Comparison of ENCODE assay signal across 15 mouse cellular contexts in the genomic region with DNA sequence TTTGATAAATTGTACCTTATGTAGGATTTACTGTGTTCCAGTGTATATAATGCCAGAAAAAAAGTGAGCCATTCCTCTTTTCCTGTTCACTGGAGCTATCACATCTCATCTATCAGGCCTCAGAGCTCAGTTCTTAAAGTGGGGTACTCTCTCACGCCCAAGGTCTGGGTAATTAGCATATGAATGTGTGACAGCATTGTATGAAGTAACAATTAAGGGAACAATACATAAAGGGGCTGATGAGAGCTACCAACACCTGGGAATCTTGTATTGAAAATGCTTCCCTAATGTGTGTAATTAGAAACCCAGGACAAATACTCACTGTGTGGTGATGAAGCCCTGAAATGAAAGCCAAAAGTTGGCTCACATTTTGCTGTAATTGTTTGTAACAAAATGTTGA. TPM values are rescaled to one million over a fixed set of nuclear protein-coding genes. Genes with fewer than 3 reads are reported as not detected.
DNase-seq lines count a peak whose midpoint lies in the region; ATAC-seq lines count a peak whose summit lies in the region.
"Had no signal": no experiment of that assay in that cellular context is flagged by ENCODE, and none has a peak within 500 bp of the region (broad histone marks: within the 10 kb centered on the region; RNA-seq: fewer than 3 reads in every experiment).

No protein-coding gene starts in this region.

- no peaks in the 10 kb centered on the region for H3K9me3 ChIP-seq in kidney, embryonic 15.5 days (replicated peaks)
- H3K9me3 ChIP-seq in forebrain, embryonic 10.5 days, result no peaks in the 10 kb centered on the region
- H3K9me3 ChIP-seq in hindbrain, embryonic 14.5 days (ENCODE audit: control insufficient read depth, low read length), result no peaks in the 10 kb centered on the region
- no peaks in the 10 kb centered on the region for H3K9me3 ChIP-seq in neural tube, embryonic 15.5 days (replicated peaks)
- H3K9me3 ChIP-seq: G1E; heart, embryonic 10.5 days had no signal

- ATAC-seq in kidney, embryonic 15.5 days (replicated peaks; ENCODE audit: low FRiP score), result 0 out of 2 replicates have a peak, but pooled peaks have one; percentile 22
- ATAC-seq in hindbrain, embryonic 14.5 days (ENCODE audit: low FRiP score), result peak; percentile 60; the same call in 1 of the 2 replicates
- no peak for ATAC-seq in neural tube, embryonic 15.5 days (ENCODE audit: low FRiP score)
- ATAC-seq in megakaryocyte, adult 5-6 weeks (ENCODE audit: poor library complexity, severe bottlenecking), result no peak
- ATAC-seq: lung, postnatal 0 days had no signal

- 14% methylated on average over 1 of the region's 1 CpGs for WGBS in kidney, embryonic 15.5 days
- 2% methylated on average over 1 of the region's 1 CpGs for WGBS in forebrain, embryonic 10.5 days
- 5% methylated on average over 1 of the region's 1 CpGs for WGBS in hindbrain, embryonic 14.5 days
- WGBS in neural tube, embryonic 15.5 days, result 18% methylated on average over 1 of the region's 1 CpGs

- no peak overlapping the region for H3K4me3 ChIP-seq in kidney, embryonic 15.5 days (replicated peaks)
- H3K4me3 ChIP-seq in forebrain, embryonic 10.5 days, result no peak overlapping the region
- no peak overlapping the region for H3K4me3 ChIP-seq in hindbrain, embryonic 14.5 days (replicated peaks; ENCODE audit: low read length)
- H3K4me3 ChIP-seq in neural tube, embryonic 15.5 days (replicated peaks), result no peak overlapping the region
- H3K4me3 ChIP-seq: heart, embryonic 10.5 days had no signal

- no peaks in the 10 kb centered on the region for H3K4me1 ChIP-seq in kidney, embryonic 15.5 days
- H3K4me1 ChIP-seq in forebrain, embryonic 10.5 days, result peaks cover 22% of the 10 kb centered on the region
- H3K4me1 ChIP-seq in hindbrain, embryonic 14.5 days (replicated peaks; ENCODE audit: control insufficient read depth, insufficient read depth, low read length), result 0 out of 2 replicates have a peak, but pooled peaks cover 5% of the 10 kb centered on the region
- no peaks in the 10 kb centered on the region for H3K4me1 ChIP-seq in neural tube, embryonic 15.5 days
- H3K4me1 ChIP-seq: heart, embryonic 10.5 days had no signal

- no peak overlapping the region for H3K4me2 ChIP-seq in kidney, embryonic 15.5 days
- H3K4me2 ChIP-seq in hindbrain, embryonic 14.5 days (replicated peaks), result no peak overlapping the region
- no peak overlapping the region for H3K4me2 ChIP-seq in neural tube, embryonic 15.5 days
- H3K4me2 ChIP-seq: liver, embryonic 11.5 days had no signal

- no peak overlapping the region for H3K27ac ChIP-seq in kidney, embryonic 15.5 days
- peak overlapping the region; percentile 75; the same call in 1 of the 2 replicates for H3K27ac ChIP-seq in forebrain, embryonic 10.5 days
- H3K27ac ChIP-seq in hindbrain, embryonic 14.5 days, result no peak overlapping the region; the same call in 1 of the 2 replicates
- H3K27ac ChIP-seq in neural tube, embryonic 15.5 days (replicated peaks), result 0 out of 2 replicates have a peak overlapping the region, but pooled peaks have one; percentile 13
- H3K27ac ChIP-seq: heart, embryonic 10.5 days had no signal

- H3K27me3 ChIP-seq in kidney, embryonic 15.5 days, result no peaks in the 10 kb centered on the region
- H3K27me3 ChIP-seq in forebrain, embryonic 10.5 days (ENCODE audit: poor library complexity, severe bottlenecking), result no peaks in the 10 kb centered on the region
- no peaks in the 10 kb centered on the region for H3K27me3 ChIP-seq in hindbrain, embryonic 14.5 days (ENCODE audit: control insufficient read depth, insufficient read depth, low read length)
- no peaks in the 10 kb centered on the region for H3K27me3 ChIP-seq in neural tube, embryonic 15.5 days (replicated peaks)

- DNase-seq in kidney, postnatal 25 days, result no peak
- no peak for DNase-seq in forebrain, embryonic 10.5 days (ENCODE audit: extremely low spot score, low spot score)
- DNase-seq in hindbrain, embryonic 14.5 days (ENCODE audit: low spot score), result no peak
- DNase-seq in adrenal gland, adult (ENCODE audit: inconsistent age in 2 of 2, low spot score in 1 of 2), result no peak
- no peak for DNase-seq in urinary bladder, postnatal 10 days (ENCODE audit: low spot score)
- DNase-seq: cerebellum, postnatal 10 days; heart, postnatal 36 days; kidney, adult 9 months had no signal

- no peak overlapping the region for H3K9ac ChIP-seq in kidney, embryonic 15.5 days
- no peak overlapping the region for H3K9ac ChIP-seq in hindbrain, embryonic 14.5 days
- no peak overlapping the region for H3K9ac ChIP-seq in neural tube, embryonic 15.5 days (replicated peaks)

- no peaks in the 10 kb centered on the region for H3K36me3 ChIP-seq in kidney, embryonic 15.5 days
- peaks cover 9% of the 10 kb centered on the region; the same call in 1 of the 2 replicates for H3K36me3 ChIP-seq in forebrain, embryonic 10.5 days (replicated peaks)
- H3K36me3 ChIP-seq in hindbrain, embryonic 14.5 days (replicated peaks; ENCODE audit: control insufficient read depth, insufficient read depth), result no peaks in the 10 kb centered on the region
- no peaks in the 10 kb centered on the region for H3K36me3 ChIP-seq in neural tube, embryonic 15.5 days
- H3K36me3 ChIP-seq: G1E; heart, embryonic 10.5 days had no signal

RNA-seq across cellular contexts. Expression of a gene that starts 47.6 kb away (rescaled TPM):
- 2.9 and 3.0 TPM in 2 replicates for polyA plus RNA-seq in kidney, embryonic 15.5 days (2015; fragmentation: Nextera tagmentation; extraction: Ambion mirVana)
- 52.2 and 53.1 TPM in 2 replicates for polyA plus RNA-seq in forebrain, embryonic 10.5 days (2016; fragmentation: Nextera tagmentation; extraction: Ambion mirVana)
- 77.5 and 92.5 TPM in 2 replicates for polyA plus RNA-seq in hindbrain, embryonic 14.5 days (2014; fragmentation: Nextera tagmentation; extraction: Ambion mirVana)
- 43.3 and 47.4 TPM in 2 replicates for polyA plus RNA-seq in neural tube, embryonic 15.5 days (2015; fragmentation: Nextera tagmentation; extraction: Ambion mirVana)
- not detected in 2 replicates for total RNA-seq in megakaryocyte, adult 5-6 weeks (2015)
- total RNA-seq in megakaryocyte, adult 5-6 weeks (2017), result not detected in 2 replicates
- polyA plus RNA-seq: G1E had no signal

Comparison
In these comparisons a context has a peak if more than half of its experiments do, and no peak if none do; other contexts are left out.
1. ATAC-seq: peak in kidney, embryonic 15.5 days (single experiment) and hindbrain, embryonic 14.5 days (single experiment); none in neural tube, embryonic 15.5 days (single experiment) and megakaryocyte, adult 5-6 weeks (single experiment).
2. H3K27ac ChIP-seq: peak in forebrain, embryonic 10.5 days (single experiment) and neural tube, embryonic 15.5 days (single experiment); none in kidney, embryonic 15.5 days (single experiment) and hindbrain, embryonic 14.5 days (single experiment).
3. RNA of a gene that starts 47.6 kb away (polyA plus RNA-seq): 77.5 to 92.5 TPM in hindbrain, embryonic 14.5 days, 52.2 to 53.1 TPM in forebrain, embryonic 10.5 days and 43.3 to 47.4 TPM in neural tube, embryonic 15.5 days; 2.9 to 3.0 TPM in kidney, embryonic 15.5 days; every median in the first group is over 10 times any median in the second.